Mouse (Mus musculus): Measurements from ENCODE around the gene Mybl2. TPM values are rescaled to one million over a fixed set of nuclear protein-coding genes. Genes with fewer than 3 reads are reported as not detected.
"Not testable (repeated sequence)": the region's sequence is repeated elsewhere in the genome, so short reads cannot be mapped to it uniquely, and the experiment has no call there.

The Mybl2 gene
- polyA plus RNA-seq, 1 experiment from 2014 or later: 27.7 TPM

DNA sequence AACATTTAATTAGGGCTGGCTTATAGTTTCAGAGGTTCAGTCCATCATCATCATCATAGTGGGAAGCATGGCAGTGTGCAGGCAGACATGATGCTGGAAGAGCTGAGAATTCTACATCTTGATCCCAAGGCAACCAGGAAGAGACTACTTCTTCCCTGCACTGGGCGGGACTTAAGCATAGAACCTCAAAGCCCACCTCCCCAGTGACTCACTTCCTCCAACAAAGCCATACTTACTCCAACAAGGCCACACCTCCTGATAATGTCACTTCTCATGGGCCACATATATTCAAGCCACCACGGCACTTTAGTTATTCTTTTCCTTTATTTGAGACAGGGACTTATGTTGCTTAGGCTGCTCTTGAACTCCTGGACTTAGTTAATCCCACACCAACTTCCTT, 5.4 kb upstream of the Mybl2 start:
- Histone ChIP-seq H3K9ac (ENCODE audit: low read length) (no peak overlapping the region), H3K4me3 (ENCODE audit: low read depth, low read length) (no peak overlapping the region), H3K4me2 (ENCODE audit: low read length) (no peak overlapping the region), H3K9me3 (ENCODE audit: control insufficient read depth, low read length) (no peaks in the 10 kb centered on the region), H3K4me1 (replicated peaks; ENCODE audit: control insufficient read depth, insufficient read depth, low read length) (0 out of 2 replicates have a peak, but pooled peaks cover 7% of the 10 kb centered on the region), H3K27me3 (replicated peaks; ENCODE audit: control insufficient read depth, insufficient read depth, low read length) (no peaks in the 10 kb centered on the region), H3K36me3 (ENCODE audit: control insufficient read depth, insufficient read depth, low read length) (peaks cover 29% of the 10 kb centered on the region), H3K27ac (ENCODE audit: low read depth) (no peak overlapping the region)
- WGBS: 91% methylated on average over 2 of the region's 2 CpGs
- DNase-seq (ENCODE audit: low spot score) (no peak), ATAC-seq (replicated peaks; ENCODE audit: low FRiP score, low TSS enrichment, low read depth) (no peak)

DNA sequence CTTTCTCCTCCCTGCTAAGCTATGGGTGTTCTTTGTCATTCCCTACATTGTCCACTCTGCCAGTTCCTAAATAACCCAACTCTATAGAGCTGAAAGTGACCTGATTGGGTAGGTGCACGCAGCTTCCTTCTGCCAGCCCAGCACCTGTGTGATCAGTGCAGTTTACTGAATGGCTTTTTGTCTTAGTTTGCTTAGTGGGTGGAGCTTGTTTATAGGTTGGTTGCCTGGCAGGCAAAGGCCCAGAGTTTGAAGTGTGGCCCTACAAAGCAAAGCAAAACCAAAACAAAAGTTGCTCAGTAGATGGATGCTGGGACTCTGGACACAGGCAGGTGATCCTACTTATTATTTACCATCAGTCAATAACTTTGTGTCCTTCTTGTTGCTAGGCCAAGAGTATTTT, 2.8 kb upstream of the Mybl2 start:
- no peaks in the 10 kb centered on the region for H3K27me3 ChIP-seq (replicated peaks; ENCODE audit: control insufficient read depth, insufficient read depth, low read length)
- H3K4me1 ChIP-seq (replicated peaks; ENCODE audit: control insufficient read depth, insufficient read depth, low read length): peaks cover 20% of the 10 kb centered on the region
- H3K4me3 ChIP-seq (ENCODE audit: low read depth, low read length): no peak overlapping the region
- H3K36me3 ChIP-seq (ENCODE audit: control insufficient read depth, insufficient read depth, low read length): 0 out of 2 replicates have a peak, but pooled peaks cover 7% of the 10 kb centered on the region
- 69% methylated on average over 1 of the region's 1 CpGs for WGBS
- no peak overlapping the region for H3K27ac ChIP-seq (ENCODE audit: low read depth)
- no peak for ATAC-seq (replicated peaks; ENCODE audit: low FRiP score, low TSS enrichment, low read depth)
- DNase-seq (ENCODE audit: low spot score): no peak
- no peak overlapping the region for H3K4me2 ChIP-seq (ENCODE audit: low read length)
- H3K9ac ChIP-seq (ENCODE audit: low read length): no peak overlapping the region
- no peaks in the 10 kb centered on the region for H3K9me3 ChIP-seq (ENCODE audit: control insufficient read depth, low read length)

DNA sequence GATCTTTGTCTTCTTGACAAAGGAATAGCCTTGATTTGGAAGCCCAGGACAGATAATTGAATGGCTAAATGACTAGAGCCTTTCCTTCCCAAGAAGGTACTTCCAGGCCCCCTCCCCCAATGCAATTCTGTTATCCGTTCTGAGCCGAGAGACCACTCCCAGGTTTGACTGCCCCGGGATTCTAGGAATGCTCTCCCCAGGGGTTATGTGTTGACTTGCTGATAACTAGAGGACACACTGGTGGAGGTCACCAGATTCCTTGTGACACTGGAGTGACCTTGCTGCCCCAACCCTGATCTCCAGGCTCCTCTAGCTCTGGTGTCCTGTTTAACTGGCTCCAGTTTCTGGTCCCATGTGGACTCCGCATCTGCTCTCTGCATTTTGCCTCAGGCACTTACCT, 2.4 kb upstream of the Mybl2 start:
- H3K27ac ChIP-seq (ENCODE audit: low read depth): no peak overlapping the region
- H3K27me3 ChIP-seq (replicated peaks; ENCODE audit: control insufficient read depth, insufficient read depth, low read length): no peaks in the 10 kb centered on the region
- H3K4me2 ChIP-seq (ENCODE audit: low read length): no peak overlapping the region
- H3K9ac ChIP-seq (ENCODE audit: low read length): no peak overlapping the region
- ATAC-seq (replicated peaks; ENCODE audit: low FRiP score, low TSS enrichment, low read depth) (no peak), DNase-seq (ENCODE audit: low spot score) (no peak)
- H3K9me3 ChIP-seq (ENCODE audit: control insufficient read depth, low read length): no peaks in the 10 kb centered on the region
- H3K4me3 ChIP-seq (ENCODE audit: low read depth, low read length): no peak overlapping the region
- 0 out of 2 replicates have a peak, but pooled peaks cover 2% of the 10 kb centered on the region for H3K36me3 ChIP-seq (ENCODE audit: control insufficient read depth, insufficient read depth, low read length)
- WGBS: 37% methylated on average over 4 of the region's 4 CpGs
- peaks cover 20% of the 10 kb centered on the region for H3K4me1 ChIP-seq (replicated peaks; ENCODE audit: control insufficient read depth, insufficient read depth, low read length)

DNA sequence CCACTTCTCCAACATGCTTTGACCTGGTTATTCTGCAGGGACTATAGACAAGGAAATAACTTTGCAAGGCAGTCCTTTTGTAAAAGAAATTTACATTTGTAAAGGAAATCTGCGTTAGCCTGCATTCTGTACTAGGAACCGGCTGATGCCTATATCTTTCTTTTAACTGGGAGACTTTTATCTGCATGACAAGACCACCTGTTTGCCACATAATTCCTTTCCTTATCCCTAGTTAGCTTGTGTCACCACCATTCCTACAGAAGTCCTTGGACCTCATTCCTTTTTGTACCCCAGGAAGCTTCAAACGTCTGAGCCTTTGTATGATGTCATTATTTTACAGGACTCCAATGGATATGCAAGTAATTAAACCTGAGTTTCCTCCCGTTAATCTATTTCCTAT, 1.7 kb upstream of the Mybl2 start:
- Histone ChIP-seq H3K4me2 (ENCODE audit: low read length) (no peak overlapping the region), H3K4me1 (replicated peaks; ENCODE audit: control insufficient read depth, insufficient read depth, low read length) (peaks cover 20% of the 10 kb centered on the region), H3K27me3 (replicated peaks; ENCODE audit: control insufficient read depth, insufficient read depth, low read length) (no peaks in the 10 kb centered on the region), H3K36me3 (ENCODE audit: control insufficient read depth, insufficient read depth, low read length) (no peaks in the 10 kb centered on the region), H3K9ac (ENCODE audit: low read length) (no peak overlapping the region), H3K27ac (ENCODE audit: low read depth) (no peak overlapping the region), H3K9me3 (ENCODE audit: control insufficient read depth, low read length) (no peaks in the 10 kb centered on the region), H3K4me3 (ENCODE audit: low read depth, low read length) (no peak overlapping the region)
- no peak for DNase-seq (ENCODE audit: low spot score)
- ATAC-seq (replicated peaks; ENCODE audit: low FRiP score, low TSS enrichment, low read depth): no peak
- WGBS: 70% methylated on average over 4 of the region's 4 CpGs

DNA sequence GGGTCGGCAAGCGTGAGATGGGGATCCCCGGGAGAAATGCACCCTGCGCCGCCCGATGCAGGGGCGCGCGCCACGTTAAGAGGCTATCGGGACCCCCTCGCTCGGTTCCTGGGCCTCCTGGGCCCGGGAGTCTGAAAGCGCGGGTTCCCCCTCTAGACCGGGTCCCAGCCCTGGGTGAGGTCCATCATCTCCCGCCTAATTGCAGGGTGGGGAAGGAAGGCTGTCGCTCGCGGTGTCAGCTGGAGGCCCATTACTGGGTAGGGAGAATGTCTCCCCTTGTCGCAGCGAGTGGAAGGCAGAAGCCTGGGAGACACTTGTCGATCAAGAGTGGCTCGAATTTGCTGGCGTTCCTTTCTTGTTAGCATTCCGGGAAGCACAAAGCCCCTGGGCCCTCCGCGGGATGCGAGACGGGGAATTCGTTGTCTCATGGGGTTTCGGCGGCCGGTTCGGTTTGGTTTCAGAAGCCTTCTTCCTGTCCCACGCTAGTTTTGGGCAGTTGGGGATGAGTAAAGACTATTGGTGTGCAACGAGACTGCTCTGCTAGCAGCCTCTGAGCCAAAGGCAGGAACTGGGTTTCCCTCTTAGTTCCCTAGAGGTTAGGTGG, 506 bp downstream of the Mybl2 start:
- H3K36me3 ChIP-seq (ENCODE audit: control insufficient read depth, insufficient read depth, low read length): 0 out of 2 replicates have a peak, but pooled peaks cover 4% of the 10 kb centered on the region
- peak; percentile 82 for DNase-seq (ENCODE audit: low spot score)
- peak overlapping the region; percentile 69 for H3K9ac ChIP-seq (ENCODE audit: low read length)
- peak; percentile 36 for ATAC-seq (replicated peaks; ENCODE audit: low FRiP score, low TSS enrichment, low read depth)
- no peaks in the 10 kb centered on the region for H3K9me3 ChIP-seq (ENCODE audit: control insufficient read depth, low read length)
- peak overlapping the region; percentile 57 for H3K27ac ChIP-seq (ENCODE audit: low read depth)
- H3K4me2 ChIP-seq (ENCODE audit: low read length): peak overlapping the region; percentile 98
- peak overlapping the region; percentile 65 for H3K4me3 ChIP-seq (ENCODE audit: low read depth, low read length)
- 2% methylated on average over 29 of the region's 38 CpGs for WGBS
- H3K27me3 ChIP-seq (replicated peaks; ENCODE audit: control insufficient read depth, insufficient read depth, low read length): no peaks in the 10 kb centered on the region
- H3K4me1 ChIP-seq (replicated peaks; ENCODE audit: control insufficient read depth, insufficient read depth, low read length): peaks cover 20% of the 10 kb centered on the region

DNA sequence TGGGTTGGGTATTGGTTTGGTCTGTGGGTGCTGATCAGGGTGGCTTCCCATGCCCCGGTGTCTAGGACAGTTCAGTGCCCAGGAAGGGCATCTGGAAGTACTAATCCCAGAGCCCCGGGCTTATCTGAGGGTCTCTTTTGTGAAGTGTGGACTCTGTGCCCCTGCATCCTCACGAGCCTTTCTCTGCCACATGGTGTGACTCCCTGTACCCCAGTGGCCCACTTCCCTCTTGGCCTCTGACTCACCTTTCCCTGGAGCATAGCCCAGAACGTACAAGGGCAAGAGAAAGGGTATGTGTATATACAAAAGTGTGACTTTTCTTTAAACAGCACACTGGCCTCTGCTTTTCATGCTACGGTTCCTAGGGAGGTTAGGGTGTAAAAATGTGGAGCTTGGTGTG, 1.2 kb downstream of the Mybl2 start:
- Histone ChIP-seq H3K27me3 (replicated peaks; ENCODE audit: control insufficient read depth, insufficient read depth, low read length) (no peaks in the 10 kb centered on the region), H3K4me3 (ENCODE audit: low read depth, low read length) (peak overlapping the region; percentile 65), H3K36me3 (ENCODE audit: control insufficient read depth, insufficient read depth, low read length) (0 out of 2 replicates have a peak, but pooled peaks cover 4% of the 10 kb centered on the region), H3K4me2 (ENCODE audit: low read length) (peak overlapping the region; percentile 98), H3K9ac (ENCODE audit: low read length) (peak overlapping the region; percentile 69), H3K27ac (ENCODE audit: low read depth) (no peak overlapping the region), H3K4me1 (replicated peaks; ENCODE audit: control insufficient read depth, insufficient read depth, low read length) (peaks cover 20% of the 10 kb centered on the region), H3K9me3 (ENCODE audit: control insufficient read depth, low read length) (no peaks in the 10 kb centered on the region)
- ATAC-seq (replicated peaks; ENCODE audit: low FRiP score, low TSS enrichment, low read depth) (no peak), DNase-seq (ENCODE audit: low spot score) (peak; percentile 59)
- WGBS: 28% methylated on average over 5 of the region's 5 CpGs

DNA sequence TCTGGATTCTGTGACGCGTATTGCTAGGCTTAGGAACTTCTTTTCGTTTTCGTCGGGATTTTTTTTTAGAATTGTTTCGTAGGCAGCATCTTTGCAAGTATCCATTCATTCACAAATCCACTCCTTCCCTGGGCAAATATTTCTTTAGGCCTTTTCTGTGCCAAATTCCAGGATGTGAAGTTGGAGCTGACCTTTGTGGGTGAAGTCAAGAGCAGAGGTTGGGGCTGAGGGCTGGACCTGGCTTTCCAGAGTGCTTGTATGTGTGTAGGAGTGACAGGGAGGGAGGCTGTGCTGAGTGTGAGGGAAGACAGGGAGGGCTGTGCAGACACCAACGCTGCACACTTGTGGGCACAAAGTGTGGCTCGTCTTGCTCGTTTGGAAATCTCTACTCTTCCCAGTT, 2.1 kb downstream of the Mybl2 start:
- no peak overlapping the region for H3K4me3 ChIP-seq (ENCODE audit: low read depth, low read length)
- WGBS: 78% methylated on average over 9 of the region's 9 CpGs
- ATAC-seq (replicated peaks; ENCODE audit: low FRiP score, low TSS enrichment, low read depth): no peak

DNA sequence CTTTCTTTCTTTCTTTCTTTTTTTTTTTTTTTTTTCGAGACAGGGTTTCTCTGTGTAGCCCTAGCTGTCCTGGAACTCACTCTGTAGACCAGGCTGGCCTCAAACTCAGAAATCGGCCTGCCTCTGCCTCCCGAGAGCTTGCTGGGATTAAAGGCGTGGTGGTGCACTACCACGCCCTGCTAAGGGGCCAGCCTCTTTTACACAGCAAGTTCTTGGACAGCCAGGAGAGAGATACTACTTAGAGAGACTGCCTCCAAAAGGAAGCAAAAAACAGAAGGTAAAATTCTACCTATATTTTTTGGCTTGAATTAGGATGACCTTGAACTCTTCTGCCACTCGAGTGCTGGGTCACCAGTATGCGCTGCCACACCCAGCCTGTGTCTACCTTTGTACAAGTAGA, 4.5 kb downstream of the Mybl2 start:
- H3K27me3 ChIP-seq (replicated peaks; ENCODE audit: control insufficient read depth, insufficient read depth, low read length); H3K9ac ChIP-seq (ENCODE audit: low read length); ATAC-seq (replicated peaks; ENCODE audit: low FRiP score, low TSS enrichment, low read depth); H3K9me3 ChIP-seq (ENCODE audit: control insufficient read depth, low read length); H3K4me2 ChIP-seq (ENCODE audit: low read length); H3K27ac ChIP-seq (ENCODE audit: low read depth); DNase-seq (ENCODE audit: low spot score); H3K4me3 ChIP-seq (ENCODE audit: low read depth, low read length): not testable (repeated sequence)
- peaks cover 20% of the 10 kb centered on the region for H3K36me3 ChIP-seq (ENCODE audit: control insufficient read depth, insufficient read depth, low read length)
- H3K4me1 ChIP-seq (replicated peaks; ENCODE audit: control insufficient read depth, insufficient read depth, low read length): peaks cover 14% of the 10 kb centered on the region
- WGBS: 91% methylated on average over 6 of the region's 7 CpGs

More for the DNA sequence above, 2.1 kb downstream of the Mybl2 start:
- H3K27ac ChIP-seq (ENCODE audit: low read depth): no peak overlapping the region
- H3K27me3 ChIP-seq (replicated peaks; ENCODE audit: control insufficient read depth, insufficient read depth, low read length): no peaks in the 10 kb centered on the region
- 0 out of 2 replicates have a peak, but pooled peaks cover 4% of the 10 kb centered on the region for H3K36me3 ChIP-seq (ENCODE audit: control insufficient read depth, insufficient read depth, low read length)
- H3K4me2 ChIP-seq (ENCODE audit: low read length): 0 out of 2 replicates have a peak overlapping the region, but pooled peaks have one; percentile 98
- DNase-seq (ENCODE audit: low spot score): no peak
- peaks cover 20% of the 10 kb centered on the region for H3K4me1 ChIP-seq (replicated peaks; ENCODE audit: control insufficient read depth, insufficient read depth, low read length)
- H3K9me3 ChIP-seq (ENCODE audit: control insufficient read depth, low read length): no peaks in the 10 kb centered on the region
- H3K9ac ChIP-seq (ENCODE audit: low read length): no peak overlapping the region

DNA sequence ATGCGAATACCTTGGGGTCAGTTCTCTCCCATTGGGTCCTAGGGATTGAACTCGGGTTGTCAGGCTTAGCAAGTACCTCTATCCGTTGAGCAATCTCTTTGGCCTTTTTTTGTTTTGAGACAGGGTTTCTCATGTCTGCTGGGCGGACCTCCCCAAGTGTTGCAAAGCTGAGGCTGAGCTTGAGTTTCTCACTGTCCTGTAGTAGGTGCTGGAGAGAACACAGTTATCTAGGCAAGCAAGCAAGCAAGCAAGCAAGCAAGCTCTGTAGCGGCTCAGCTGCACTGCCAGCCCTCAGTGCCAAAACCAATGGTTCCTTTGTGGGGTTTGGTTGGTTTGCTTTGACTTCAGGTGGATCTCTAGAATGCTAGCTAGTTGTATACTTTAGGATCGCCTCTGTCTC, 6.1 kb downstream of the Mybl2 start:
- Histone ChIP-seq H3K36me3 (ENCODE audit: control insufficient read depth, insufficient read depth, low read length) (peaks cover 36% of the 10 kb centered on the region), H3K9ac (ENCODE audit: low read length) (no peak overlapping the region), H3K4me2 (ENCODE audit: low read length) (no peak overlapping the region), H3K4me1 (replicated peaks; ENCODE audit: control insufficient read depth, insufficient read depth, low read length) (peaks cover 9% of the 10 kb centered on the region), H3K9me3 (ENCODE audit: control insufficient read depth, low read length) (no peaks in the 10 kb centered on the region), H3K4me3 (ENCODE audit: low read depth, low read length) (no peak overlapping the region), H3K27ac (ENCODE audit: low read depth) (no peak overlapping the region), H3K27me3 (replicated peaks; ENCODE audit: control insufficient read depth, insufficient read depth, low read length) (no peaks in the 10 kb centered on the region)
- 83% methylated on average over 6 of the region's 6 CpGs for WGBS
- no peak for DNase-seq (ENCODE audit: low spot score)
- ATAC-seq (replicated peaks; ENCODE audit: low FRiP score, low TSS enrichment, low read depth): no peak
